Mouse (Mus musculus) CH12.LX (cell line): ENCODE data around the gene Dgkd.

Experiments
- CTCF ChIP-seq, 2 experiments: IDR thresholded peaks in 1 of 2; conservative IDR thresholded peaks in 1 of 2; 2 replicates each; pipeline ENCODE4 v1.5.1; 2011 to 2012; ENCODE audit warnings: low read depth in 2 of 2, low read length in 2 of 2, improper control_type of control experiment in 1 of 2, inconsistent platforms in 1 of 2, mild to moderate bottlenecking in 1 of 2, moderate library complexity in 1 of 2
- MAX ChIP-seq: IDR thresholded peaks from 2 replicates; pipeline ENCODE4 v1.6.1; 2011; ENCODE audit warnings: low read length, improper control_type of control experiment
- MEF2A ChIP-seq: IDR thresholded peaks from 2 replicates; pipeline ENCODE4 v1.6.1; 2014; ENCODE audit warnings: low read depth, mild to moderate bottlenecking, inconsistent platforms, low read length, improper control_type of control experiment, borderline replicate concordance
- NELFE ChIP-seq: IDR thresholded peaks from 2 replicates; pipeline ENCODE4 v1.6.1; 2011; ENCODE audit warnings: low read depth, low read length, improper control_type of control experiment
- POLR2A ChIP-seq: IDR thresholded peaks from 2 replicates; pipeline ENCODE4 v1.6.1; 2011; ENCODE audit warnings: low read depth, mild to moderate bottlenecking, improper control_type of control experiment, low read length
- RAD21 ChIP-seq: IDR thresholded peaks from 2 replicates; pipeline ENCODE4 v1.6.1; 2011; ENCODE audit warnings: low read depth, mild to moderate bottlenecking, low read length, improper control_type of control experiment, moderate library complexity
- USF1 ChIP-seq: IDR thresholded peaks from 2 replicates; pipeline ENCODE4 v1.6.1; 2014; ENCODE audit warnings: low read depth, mild to moderate bottlenecking, inconsistent platforms, low read length, improper control_type of control experiment

DNA sequence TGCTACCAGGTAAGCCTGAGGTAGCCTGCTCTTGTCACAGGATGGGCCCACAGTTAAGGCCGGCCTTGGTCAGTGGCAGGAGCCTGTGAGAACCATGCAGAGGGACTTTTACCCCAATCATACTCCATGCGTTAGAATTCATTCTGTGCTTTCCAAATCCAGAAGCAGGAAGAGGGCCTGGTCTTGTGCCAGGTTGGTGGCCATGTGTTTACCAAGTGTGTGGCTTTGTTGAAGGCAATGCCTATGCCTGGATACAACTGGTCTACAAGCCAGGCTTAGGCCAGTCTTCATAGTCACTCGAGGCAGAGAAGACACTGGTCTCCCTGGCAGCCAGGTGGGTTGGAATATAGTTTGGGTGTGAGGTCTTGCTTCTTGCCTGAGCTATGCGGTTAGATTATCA, 38.5 kb downstream of the Dgkd start:
- TF ChIP-seq RAD21 = no peak
- no peak for TF ChIP-seq NELFE
- no peak for TF ChIP-seq CTCF (conservative IDR thresholded peaks at IDR 0.05 in 1 of 2, IDR thresholded peaks at IDR 0.05 in 1 of 2; ENCODE audit: low read depth in 2 of 2, low read length in 2 of 2)
- no peak for TF ChIP-seq USF1
- no peak for TF ChIP-seq MAX
- TF ChIP-seq POLR2A = no peak
- TF ChIP-seq MEF2A = no peak
